Mouse (Mus musculus) MEL (cell line): ENCODE data around the gene Shisa9. TPM values are rescaled to one million over a fixed set of nuclear protein-coding genes. Genes with fewer than 3 reads are reported as not detected.

ENCODE experiments used
- DNase-seq: peaks from one replicate; pipeline ENCODE4 v3.0.0; 2011; ENCODE audit warnings: low read depth, low spot score
- H3K27ac ChIP-seq: 2 replicates; pipeline ENCODE4 v1.5.1; 2012; ENCODE audit warnings: low read depth, mild to moderate bottlenecking, control low read depth, low read length, moderate library complexity; ENCODE audit not compliant: control insufficient read depth
- H3K27me3 ChIP-seq, 2 experiments: fragments of 150-350 bp in 1 of 2; sonication (generic) in 1 of 2; 2 replicates each; pipeline ENCODE4 v1.6.1; 2012; ENCODE audit warnings: low read length in 2 of 2, mild to moderate bottlenecking in 2 of 2, improper control_type of control experiment in 1 of 2, moderate library complexity in 1 of 2; ENCODE audit not compliant: insufficient read depth in 2 of 2, control insufficient read depth in 1 of 2
- H3K36me3 ChIP-seq, 2 experiments: 2 replicates each; pipeline ENCODE4 v1.6.1; 2012 to 2014; ENCODE audit warnings: low read length in 2 of 2, improper control_type of control experiment in 1 of 2, inconsistent platforms in 1 of 2, mild to moderate bottlenecking in 1 of 2; ENCODE audit not compliant: insufficient read depth in 2 of 2, control insufficient read depth in 1 of 2
- H3K4me1 ChIP-seq, 2 experiments: fragments of 150-350 bp in 1 of 2; sonication (generic) in 1 of 2; 2 replicates each; pipeline ENCODE4 v1.6.1; 2012; ENCODE audit warnings: low read length in 2 of 2, improper control_type of control experiment in 1 of 2, mild to moderate bottlenecking in 1 of 2; ENCODE audit not compliant: insufficient read depth in 2 of 2, control insufficient read depth in 1 of 2
- H3K4me3 ChIP-seq, 2 experiments: fragments of 150-350 bp in 1 of 2; sonication (generic) in 1 of 2; 2 replicates each; pipeline ENCODE4 v1.5.1; 2012; ENCODE audit warnings: low read depth in 2 of 2, low read length in 2 of 2, mild to moderate bottlenecking in 2 of 2, moderate library complexity in 2 of 2, control low read depth in 1 of 2, improper control_type of control experiment in 1 of 2; ENCODE audit not compliant: control insufficient read depth in 1 of 2, insufficient read depth in 1 of 2
- H3K79me2 ChIP-seq: 2 replicates; pipeline ENCODE4 v1.6.1; 2012; ENCODE audit warnings: mild to moderate bottlenecking, low read length, moderate library complexity; ENCODE audit not compliant: control insufficient read depth, poor library complexity, insufficient read depth
- H3K9ac ChIP-seq: 2 replicates; pipeline ENCODE4 v1.6.1; 2012; ENCODE audit warnings: low read depth, mild to moderate bottlenecking, control low read depth, low read length, moderate library complexity; ENCODE audit not compliant: control insufficient read depth, poor library complexity, severe bottlenecking
- H3K9me3 ChIP-seq: fragments of 150-350 bp; sonication (generic); replicated peaks from 2 replicates; pipeline ENCODE4 v1.6.1; 2012; ENCODE audit warnings: mild to moderate bottlenecking, low read length, improper control_type of control experiment, moderate library complexity; ENCODE audit not compliant: insufficient read depth
- CHD2 ChIP-seq: IDR thresholded peaks from 2 replicates; pipeline ENCODE4 v1.6.1; 2011; ENCODE audit warnings: low read length, improper control_type of control experiment
- E2F4 ChIP-seq: IDR thresholded peaks from 2 replicates; pipeline ENCODE4 v1.6.1; 2011; ENCODE audit warnings: low read depth, low read length, improper control_type of control experiment, borderline replicate concordance
- EP300 ChIP-seq, 2 experiments: IDR thresholded peaks; 2 replicates each; pipeline ENCODE4 v1.6.1; 2011; ENCODE audit warnings: improper control_type of control experiment in 2 of 2, low read length in 2 of 2, low read depth in 1 of 2, mild to moderate bottlenecking in 1 of 2
- ETS1 ChIP-seq: IDR thresholded peaks from 2 replicates; pipeline ENCODE4 v1.6.1; 2012; ENCODE audit warnings: low read depth, mild to moderate bottlenecking, inconsistent platforms, low read length, improper control_type of control experiment, moderate library complexity
- GABPA ChIP-seq: IDR thresholded peaks from 2 replicates; pipeline ENCODE4 v1.6.1; 2012; ENCODE audit warnings: low read depth, mild to moderate bottlenecking, inconsistent platforms, low read length, improper control_type of control experiment, moderate library complexity
- GATA1 ChIP-seq: IDR thresholded peaks from 2 replicates; pipeline ENCODE4 v1.6.1; 2011; ENCODE audit warnings: low read depth, low read length, improper control_type of control experiment
- KAT2A ChIP-seq: conservative IDR thresholded peaks from 2 replicates; pipeline ENCODE4 v1.6.1; 2012; ENCODE audit warnings: low read depth, low read length, improper control_type of control experiment, inconsistent platforms
- MXI1 ChIP-seq: IDR thresholded peaks from 2 replicates; pipeline ENCODE4 v1.6.1; 2011; ENCODE audit warnings: mild to moderate bottlenecking, low read depth, low read length, improper control_type of control experiment
- MYB ChIP-seq: IDR thresholded peaks from 2 replicates; pipeline ENCODE4 v1.6.1; 2011; ENCODE audit warnings: mild to moderate bottlenecking, low read depth, low read length, improper control_type of control experiment
- MYC ChIP-seq: IDR thresholded peaks from 2 replicates; pipeline ENCODE4 v1.6.1; 2011; ENCODE audit warnings: low read depth, mild to moderate bottlenecking, low read length, improper control_type of control experiment, moderate library complexity
- NELFE ChIP-seq: IDR thresholded peaks from 2 replicates; pipeline ENCODE4 v1.6.1; 2011; ENCODE audit warnings: low read depth, low read length, improper control_type of control experiment
- POLR2A ChIP-seq, 2 experiments: IDR thresholded peaks; 2 replicates each; pipeline ENCODE4 v1.6.1; 2011 to 2012; ENCODE audit warnings: low read length in 2 of 2, mild to moderate bottlenecking in 2 of 2, control low read depth in 1 of 2, improper control_type of control experiment in 1 of 2, low read depth in 1 of 2, moderate library complexity in 1 of 2; ENCODE audit not compliant: control insufficient read depth in 1 of 2, insufficient read depth in 1 of 2, poor library complexity in 1 of 2
- POLR2AphosphoS2 ChIP-seq: IDR thresholded peaks from 2 replicates; pipeline ENCODE4 v1.6.1; 2011; ENCODE audit warnings: low read length, improper control_type of control experiment
- SIN3A ChIP-seq: IDR thresholded peaks from 2 replicates; pipeline ENCODE4 v1.6.1; 2012; ENCODE audit warnings: low read length, improper control_type of control experiment, inconsistent platforms
- TAL1 ChIP-seq: IDR thresholded peaks from 2 replicates; pipeline ENCODE4 v1.6.1; 2012; ENCODE audit warnings: mild to moderate bottlenecking, inconsistent platforms, low read length, moderate library complexity, mixed read lengths
- TCF12 ChIP-seq: IDR thresholded peaks from 2 replicates; pipeline ENCODE4 v1.6.1; 2014; ENCODE audit warnings: low read depth, mild to moderate bottlenecking, inconsistent platforms, low read length, improper control_type of control experiment, moderate library complexity
- polyA plus RNA-seq, 2 experiments: library from polyadenylated mRNA; stranded (reverse) in 1 of 2; unstranded in 1 of 2; fragments of >175 nt in 1 of 2; fragments of >200 nt in 1 of 2; gene quantifications; 2 replicates each; pipeline versions ENCODE4 v1.2.1 to v1.2.4; 2012; ENCODE audit warnings: low replicate concordance in 2 of 2, low read depth in 1 of 2; ENCODE audit not compliant: insufficient read length in 2 of 2, insufficient read depth in 1 of 2, missing spikeins in 1 of 2
- total RNA-seq: library from RNA; depleted of rRNA; stranded (reverse); fragments of 300-350 nt; gene quantifications from 2 replicates; pipeline ENCODE4 v1.2.3, GENCODE M21; 2012

Gene Shisa9
- total and polyA plus RNA-seq, 3 experiments, result not detected

DNA sequence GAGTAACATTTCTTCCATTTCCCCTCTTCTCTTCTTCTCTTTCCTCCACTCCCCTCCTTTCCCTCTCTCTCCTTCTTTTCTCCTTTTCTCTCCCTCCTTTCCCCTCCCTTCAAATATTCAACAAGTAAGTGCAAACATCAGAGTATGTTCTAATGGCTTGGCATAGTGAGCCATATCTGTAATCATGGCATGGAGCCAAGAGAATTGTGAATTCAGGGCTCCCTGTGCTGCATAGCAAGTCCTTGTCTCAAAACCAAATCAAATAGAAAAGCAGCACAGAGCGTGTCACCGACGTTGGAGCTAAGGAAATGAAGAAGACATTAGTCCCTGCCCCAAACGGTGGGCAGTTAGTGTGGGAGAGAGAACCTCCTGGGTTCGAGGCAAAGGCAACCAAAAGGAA lies 316.6 kb downstream of the Shisa9 start:
- H3K4me3 ChIP-seq, result no peak overlapping the region
- H3K9ac ChIP-seq, result no peak overlapping the region
- DNase-seq, result no peak
- no peaks in the 10 kb centered on the region for H3K36me3 ChIP-seq
- H3K27me3 ChIP-seq, result no peaks in the 10 kb centered on the region
- H3K79me2 ChIP-seq, result no peaks in the 10 kb centered on the region
- TF ChIP-seq MYB, result no peak
- TF ChIP-seq EP300 (IDR thresholded peaks at IDR 0.05; ENCODE audit: low read depth in 1 of 2, low read length in 2 of 2), result no peak
- TF ChIP-seq MXI1, result no peak
- no peak for TF ChIP-seq MYC
- TF ChIP-seq KAT2A, result no peak
- TF ChIP-seq SIN3A, result no peak
- no peak for TF ChIP-seq TAL1
- TF ChIP-seq NELFE, result no peak
- no peak for TF ChIP-seq POLR2A (IDR thresholded peaks at IDR 0.05; ENCODE audit: control insufficient read depth in 1 of 2, insufficient read depth in 1 of 2, low read depth in 1 of 2, low read length in 2 of 2, poor library complexity in 1 of 2)
- H3K9me3 ChIP-seq, result no peaks in the 10 kb centered on the region
- no peaks in the 10 kb centered on the region for H3K4me1 ChIP-seq
- H3K27ac ChIP-seq, result no peak overlapping the region

DNA sequence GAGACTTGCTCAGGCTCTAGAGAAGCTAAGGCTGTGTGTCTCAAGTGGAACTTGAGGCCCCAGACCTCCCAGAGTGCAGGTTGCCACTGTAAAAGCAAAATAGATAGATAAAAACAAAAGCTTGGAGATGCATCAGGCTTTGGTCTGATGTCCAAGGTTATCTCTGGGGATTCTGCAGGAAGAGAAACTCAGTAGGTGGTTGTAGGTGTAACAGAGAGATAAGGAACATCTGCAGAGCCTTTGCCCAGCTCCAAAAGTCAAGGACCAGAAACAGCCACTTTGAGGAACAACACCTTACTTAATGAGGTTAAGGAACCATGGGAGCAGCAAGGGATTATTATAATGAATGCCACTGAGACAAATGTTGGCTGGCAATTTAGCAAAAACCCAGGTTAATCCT lies 319.5 kb downstream of the Shisa9 start:
- no peak overlapping the region for H3K9ac ChIP-seq
- H3K9me3 ChIP-seq, result no peaks in the 10 kb centered on the region
- peaks cover 5 to 6% of the 10 kb centered on the region in 2 experiments; a peak in 2 of 4 replicates for H3K4me1 ChIP-seq
- H3K79me2 ChIP-seq, result no peaks in the 10 kb centered on the region
- TF ChIP-seq TCF12 (peak; percentile 74), GATA1 (peak; percentile 40; the same call in 1 of the 2 replicates), E2F4 (no peak), GABPA (no peak), TAL1 (peak; percentile 74), POLR2AphosphoS2 (no peak), ETS1 (peak; percentile 44), MXI1 (no peak), CHD2 (no peak), EP300 (IDR thresholded peaks at IDR 0.05; ENCODE audit: low read depth in 1 of 2, low read length in 2 of 2) (peak; percentile 26 to 58; a peak in 3 of 4 replicates)
- TF ChIP-seq, all 39 proteins: peak for 5
- H3K27me3 ChIP-seq, result no peaks in the 10 kb centered on the region
- peaks cover 0 to 5% of the 10 kb centered on the region in 2 experiments; a peak in 2 of 4 replicates for H3K36me3 ChIP-seq
- H3K27ac ChIP-seq, result no peak overlapping the region
- H3K4me3 ChIP-seq, result no peak overlapping the region
- peak; percentile 13 for DNase-seq
